Mouse (Mus musculus) hindbrain, embryonic 10.5 days (tissue): ENCODE results near the gene Cd248. TPM values are rescaled to one million over a fixed set of nuclear protein-coding genes. Genes with fewer than 3 reads are reported as not detected.

ENCODE experiments used
- DNase-seq: peaks from one replicate; pipeline ENCODE4 v3.0.0-alpha.2; 2017; ENCODE audit warnings: low spot score
- H3K27ac ChIP-seq: fragments of 300-500 bp; sonication (generic); 2 replicates; pipeline ENCODE4 v1.5.1; 2016; ENCODE audit warnings: mild to moderate bottlenecking, moderate library complexity
- H3K27me3 ChIP-seq: fragments of 300-500 bp; sonication (generic); 2 replicates; pipeline ENCODE4 v1.6.1; 2016; ENCODE audit warnings: mild to moderate bottlenecking; ENCODE audit not compliant: poor library complexity, insufficient read depth, severe bottlenecking
- H3K36me3 ChIP-seq: fragments of 300-500 bp; sonication (generic); 2 replicates; pipeline ENCODE4 v1.6.1; 2016; ENCODE audit warnings: mild to moderate bottlenecking, moderate library complexity
- H3K4me1 ChIP-seq: fragments of 300-500 bp; sonication (generic); replicated peaks from 2 replicates; pipeline ENCODE4 v1.6.1; 2016; ENCODE audit warnings: mild to moderate bottlenecking
- H3K4me3 ChIP-seq: fragments of 300-500 bp; sonication (generic); 2 replicates; pipeline ENCODE4 v1.5.1; 2016; ENCODE audit warnings: mild to moderate bottlenecking, moderate library complexity
- H3K9me3 ChIP-seq: fragments of 300-500 bp; sonication (generic); 2 replicates; pipeline ENCODE4 v1.6.1; 2016; ENCODE audit warnings: mild to moderate bottlenecking, moderate library complexity
- WGBS: fragments of 180-500 bp; shearing (Covaris S2); methylation state at CpG from one replicate; pipeline ENCODE4 v1.1.7; 2016; 5-methylcytosine and 5-hydroxymethylcytosine counted together
- polyA plus RNA-seq: library from polyadenylated mRNA; unstranded; fragments of >200 nt; fragmentation: Nextera tagmentation; extraction: Ambion mirVana; gene quantifications from 2 replicates; pipeline ENCODE4 v1.2.1, GENCODE M21; 2016

Cd248 gene
- polyA plus RNA-seq, 1 experiment from 2014 or later = 39.1 TPM

DNA sequence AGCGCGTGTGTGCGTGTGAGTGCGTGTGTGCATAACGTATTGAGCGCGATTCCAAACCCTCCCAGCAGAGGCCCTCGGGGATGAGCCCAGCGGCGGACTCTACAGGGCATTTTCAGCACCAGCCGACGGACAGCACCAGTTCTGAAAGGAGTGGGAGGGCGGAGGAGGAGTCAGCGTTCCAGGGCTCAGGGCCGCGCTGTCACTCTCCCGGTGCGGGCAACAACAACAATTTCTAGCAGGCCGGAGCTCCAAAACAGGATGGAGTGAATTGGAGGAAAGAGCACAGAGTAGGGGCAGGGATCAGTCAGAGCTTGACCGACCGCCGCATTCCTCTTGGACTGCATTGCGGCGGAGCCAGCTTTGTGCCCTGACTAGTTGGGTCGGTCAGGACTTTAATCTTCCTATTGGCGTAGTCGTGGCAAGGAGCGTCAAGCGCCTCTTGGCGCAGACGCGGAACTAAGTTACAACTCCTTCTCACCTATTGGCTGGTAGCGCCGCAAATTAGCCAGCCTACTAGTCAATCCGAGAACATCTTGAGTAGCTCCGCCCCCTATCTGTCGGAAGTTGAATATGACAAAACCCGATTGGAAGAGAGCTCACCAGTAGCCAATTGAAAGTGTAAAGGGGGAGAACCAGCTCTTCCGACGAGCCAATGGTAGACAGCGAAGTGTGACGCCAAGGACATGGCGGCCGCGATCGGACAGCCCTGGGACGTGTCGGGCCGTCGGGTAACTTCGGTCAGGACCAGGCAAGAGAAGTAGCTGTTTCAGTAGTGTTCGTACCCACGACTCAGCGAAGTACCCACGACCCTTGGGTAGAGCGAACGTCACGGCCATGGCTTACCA lies 20.2 kb downstream of the Cd248 start, which contains the start of gene Yif1a:
TSS of gene Yif1a (plus strand) at position 655 of the 845 bp plus-strand sequence.
- Histone ChIP-seq H3K4me1 (peaks cover 36% of the 10 kb centered on the region), H3K4me3 (peak within 1 kb of the TSS; percentile 84)
- WGBS = under 1% methylated on average over 58 of the region's 58 CpGs

DNA sequence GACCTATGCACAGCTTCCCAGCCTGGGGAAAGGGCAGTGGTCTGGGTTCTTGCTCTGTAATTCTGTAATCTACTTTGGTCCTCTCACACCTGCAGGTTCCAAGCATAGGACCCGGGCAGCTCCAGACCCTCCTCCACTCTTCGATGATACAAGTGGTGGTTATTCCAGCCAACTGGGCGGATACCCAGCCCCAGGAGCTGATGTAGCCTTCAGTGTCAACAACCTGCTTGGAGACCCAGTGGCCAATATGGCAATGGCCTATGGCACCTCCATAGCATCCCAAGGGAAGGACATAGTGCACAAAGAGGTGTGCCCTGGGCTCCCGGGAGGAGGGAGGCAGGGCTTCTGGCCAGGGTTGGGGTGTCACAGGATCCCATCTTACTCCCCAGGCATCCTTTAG lies 21.4 kb downstream of the Cd248 start:
- 0 out of 2 replicates have a peak overlapping the region, but pooled peaks have one; percentile 84 for H3K27ac ChIP-seq
- H3K9me3 ChIP-seq = no peaks in the 10 kb centered on the region
- H3K4me3 ChIP-seq = peak overlapping the region; percentile 84
- no peak for DNase-seq
- peaks cover 23% of the 10 kb centered on the region for H3K27me3 ChIP-seq
- H3K36me3 ChIP-seq = peaks cover 43% of the 10 kb centered on the region
- H3K4me1 ChIP-seq = peaks cover 47% of the 10 kb centered on the region
- WGBS = 93% methylated on average over 4 of the region's 4 CpGs

More for the DNA sequence above, 20.2 kb downstream of the Cd248 start, which contains the start of gene Yif1a:
- peak; percentile 93 for DNase-seq
- H3K27me3 ChIP-seq = peaks cover 35% of the 10 kb centered on the region
- peak within 1 kb of the TSS; percentile 84 for H3K27ac ChIP-seq
- H3K36me3 ChIP-seq = peaks cover 38% of the 10 kb centered on the region
- H3K9me3 ChIP-seq = no peaks in the 10 kb centered on the region

DNA sequence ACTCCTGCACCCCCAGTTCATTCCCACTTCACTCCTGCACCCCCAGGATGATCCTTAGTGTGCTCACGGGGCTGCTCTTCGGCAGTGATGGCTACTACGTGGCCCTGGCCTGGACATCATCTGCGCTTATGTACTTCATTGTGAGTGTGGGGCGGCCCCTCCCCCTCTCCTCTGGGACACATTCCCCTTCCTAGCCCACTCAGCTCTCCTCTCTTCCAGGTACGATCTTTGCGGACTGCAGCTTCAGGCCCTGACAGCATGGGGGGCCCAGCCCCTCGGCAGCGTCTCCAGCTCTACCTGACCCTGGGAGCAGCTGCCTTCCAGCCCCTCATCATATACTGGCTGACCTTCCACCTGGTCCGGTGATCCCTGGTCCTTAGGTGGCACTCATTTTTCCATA lies 24.2 kb downstream of the Cd248 start:
- peaks cover 43% of the 10 kb centered on the region for H3K36me3 ChIP-seq
- WGBS = 92% methylated on average over 10 of the region's 10 CpGs
- 0 out of 2 replicates have a peak, but pooled peaks cover 1% of the 10 kb centered on the region for H3K27me3 ChIP-seq
- H3K27ac ChIP-seq = no peak overlapping the region
- H3K9me3 ChIP-seq = no peaks in the 10 kb centered on the region
- DNase-seq = no peak
- H3K4me3 ChIP-seq = no peak overlapping the region
- H3K4me1 ChIP-seq = peaks cover 61% of the 10 kb centered on the region

DNA sequence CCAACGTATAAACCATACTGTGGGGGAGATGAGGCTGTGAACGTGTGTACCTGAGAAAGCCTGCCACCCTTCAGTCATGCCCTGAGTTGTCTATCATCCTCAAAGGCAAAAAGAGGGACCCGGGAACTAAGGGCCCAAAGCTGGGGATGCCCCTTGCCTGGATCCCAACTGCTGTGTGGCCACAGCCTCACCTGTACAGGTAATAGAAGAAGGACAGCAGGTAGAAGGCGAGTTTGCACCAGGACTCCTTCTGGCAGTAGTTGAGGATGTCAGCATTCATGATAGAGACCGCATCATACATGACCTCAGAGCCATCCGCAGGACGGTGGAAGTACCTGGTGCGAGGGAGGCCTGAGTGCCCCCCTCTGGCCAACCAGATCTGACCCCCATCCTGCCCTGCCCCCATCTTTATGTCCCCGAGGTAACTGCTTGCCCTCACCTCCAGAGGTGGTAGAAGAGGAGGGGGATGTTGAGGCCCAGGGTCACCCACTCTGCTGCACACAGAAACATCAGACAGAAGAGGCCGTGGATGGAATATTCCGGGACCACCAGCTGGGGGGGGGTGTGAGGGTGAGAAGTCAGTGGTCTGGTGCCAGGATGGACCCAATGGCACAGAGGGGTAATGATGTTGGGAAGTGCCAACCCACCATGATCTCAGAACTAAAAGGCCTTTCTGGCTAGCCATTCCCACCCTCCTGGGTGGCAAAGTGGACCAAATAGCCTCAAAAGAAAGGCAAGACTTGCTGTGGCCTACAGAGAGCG lies 25.8 kb downstream of the Cd248 start:
- peaks cover 66% of the 10 kb centered on the region for H3K4me1 ChIP-seq
- H3K36me3 ChIP-seq = peaks cover 43% of the 10 kb centered on the region
- peak overlapping the region; percentile 71 for H3K4me3 ChIP-seq
- H3K27ac ChIP-seq = no peak overlapping the region
- 74% methylated on average over 12 of the region's 12 CpGs for WGBS
- no peak for DNase-seq
- 0 out of 2 replicates have a peak, but pooled peaks cover 4% of the 10 kb centered on the region for H3K27me3 ChIP-seq
- no peaks in the 10 kb centered on the region for H3K9me3 ChIP-seq

DNA sequence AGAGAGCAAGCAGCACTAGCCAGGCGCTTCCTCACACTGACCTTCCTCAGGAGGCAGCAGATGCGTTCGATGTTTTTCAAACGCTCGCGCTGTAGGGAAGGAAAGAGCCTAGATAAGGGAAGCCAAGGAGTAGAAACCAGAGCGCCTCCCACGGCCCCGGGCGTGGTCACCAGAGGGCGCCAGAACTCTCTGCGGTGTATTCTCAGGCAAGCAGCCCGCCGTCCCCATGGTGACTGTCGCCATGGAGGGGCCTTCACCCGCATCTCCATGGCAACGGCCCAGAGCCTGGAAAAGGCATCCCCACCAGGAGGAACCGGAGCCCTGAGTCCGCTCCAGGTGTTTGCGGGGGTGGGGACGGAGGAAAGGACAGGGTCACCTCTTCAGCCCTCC lies 26.4 kb downstream of the Cd248 start:
- peak; percentile 98 for DNase-seq
- Histone ChIP-seq H3K27ac (peak overlapping the region; percentile 94; the same call in 1 of the 2 replicates), H3K4me1 (peaks cover 66% of the 10 kb centered on the region)

DNA sequence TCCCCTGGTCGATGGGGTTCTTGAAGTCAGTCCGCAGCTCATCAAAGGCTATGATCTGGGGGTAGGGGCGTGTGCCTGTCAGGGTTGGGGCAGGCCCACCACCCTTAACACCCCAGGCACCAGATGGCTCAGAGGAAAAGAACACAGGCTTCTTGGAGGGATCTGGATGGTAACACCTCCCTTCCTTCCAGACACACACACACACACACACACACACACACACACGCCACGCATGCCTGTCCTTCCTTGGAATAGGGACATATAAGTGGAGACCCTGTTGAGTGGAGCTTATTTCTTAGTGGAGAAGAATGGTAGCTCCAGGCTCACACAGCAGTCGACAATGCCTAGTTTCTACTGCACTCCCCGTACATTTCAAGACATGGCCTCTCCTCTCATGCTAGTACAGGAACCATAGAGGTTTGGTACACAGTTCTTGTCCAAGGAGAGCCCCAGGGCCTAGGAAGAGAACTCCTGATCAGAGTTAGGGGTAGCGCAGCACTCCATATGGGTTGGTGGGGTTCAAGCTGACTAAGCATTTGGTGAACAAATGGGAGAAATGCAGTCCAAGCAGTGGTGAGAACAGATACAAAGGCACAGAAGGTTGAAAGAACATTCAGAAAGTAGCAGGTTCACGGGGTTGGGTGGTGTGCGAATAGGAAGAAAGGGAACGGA lies 27.0 kb downstream of the Cd248 start:
- Histone ChIP-seq H3K27ac (peak overlapping the region; percentile 94), H3K9me3 (no peaks in the 10 kb centered on the region), H3K4me3 (peak overlapping the region; percentile 71), H3K4me1 (peaks cover 67% of the 10 kb centered on the region), H3K27me3 (peaks cover 9% of the 10 kb centered on the region; the same call in 1 of the 2 replicates), H3K36me3 (peaks cover 45% of the 10 kb centered on the region)
- WGBS = 37% methylated on average over 11 of the region's 11 CpGs
- peak; percentile 30 for DNase-seq

More for the DNA sequence above, 26.4 kb downstream of the Cd248 start:
- Histone ChIP-seq H3K4me3 (peak overlapping the region; percentile 71), H3K36me3 (peaks cover 44% of the 10 kb centered on the region), H3K27me3 (0 out of 2 replicates have a peak, but pooled peaks cover 4% of the 10 kb centered on the region), H3K9me3 (no peaks in the 10 kb centered on the region)
- WGBS = under 1% methylated on average over 21 of the region's 21 CpGs

DNA sequence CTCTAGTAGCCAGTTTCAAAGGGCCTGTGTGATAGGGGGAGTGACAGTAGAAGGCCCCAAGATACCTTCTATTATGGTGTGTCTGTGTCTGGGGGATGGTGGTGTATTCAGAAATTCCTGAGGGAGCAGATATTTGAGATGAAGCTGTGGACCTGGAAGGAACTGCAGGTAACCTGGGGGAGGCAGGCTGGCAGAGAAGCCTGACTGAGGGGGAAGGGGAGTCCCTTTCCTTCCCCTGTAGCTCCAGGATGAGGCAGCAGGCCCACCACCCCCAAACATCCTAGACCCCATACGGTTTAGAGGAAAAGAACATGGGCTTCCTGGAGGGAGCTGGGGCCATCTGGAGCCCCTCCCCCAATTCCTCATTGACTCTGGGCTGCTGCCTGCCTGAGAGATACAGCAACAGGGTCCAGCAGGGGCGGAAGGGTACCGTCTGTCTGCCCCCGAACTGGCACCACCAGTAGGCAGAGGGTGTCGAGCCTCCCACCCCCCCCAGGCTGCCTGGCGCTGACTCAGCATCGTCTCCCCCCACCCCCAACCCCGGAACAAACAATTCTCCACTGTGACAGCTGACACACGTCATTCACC lies 28.1 kb downstream of the Cd248 start:
- peaks cover 70% of the 10 kb centered on the region for H3K4me1 ChIP-seq
- 9% methylated on average over 9 of the region's 9 CpGs for WGBS
- H3K27me3 ChIP-seq = peaks cover 12% of the 10 kb centered on the region; the same call in 1 of the 2 replicates
- H3K4me3 ChIP-seq = peak overlapping the region; percentile 71
- peak; percentile 41 for DNase-seq
- no peaks in the 10 kb centered on the region for H3K9me3 ChIP-seq
- H3K27ac ChIP-seq = peak overlapping the region; percentile 94
- peaks cover 45% of the 10 kb centered on the region for H3K36me3 ChIP-seq

DNA sequence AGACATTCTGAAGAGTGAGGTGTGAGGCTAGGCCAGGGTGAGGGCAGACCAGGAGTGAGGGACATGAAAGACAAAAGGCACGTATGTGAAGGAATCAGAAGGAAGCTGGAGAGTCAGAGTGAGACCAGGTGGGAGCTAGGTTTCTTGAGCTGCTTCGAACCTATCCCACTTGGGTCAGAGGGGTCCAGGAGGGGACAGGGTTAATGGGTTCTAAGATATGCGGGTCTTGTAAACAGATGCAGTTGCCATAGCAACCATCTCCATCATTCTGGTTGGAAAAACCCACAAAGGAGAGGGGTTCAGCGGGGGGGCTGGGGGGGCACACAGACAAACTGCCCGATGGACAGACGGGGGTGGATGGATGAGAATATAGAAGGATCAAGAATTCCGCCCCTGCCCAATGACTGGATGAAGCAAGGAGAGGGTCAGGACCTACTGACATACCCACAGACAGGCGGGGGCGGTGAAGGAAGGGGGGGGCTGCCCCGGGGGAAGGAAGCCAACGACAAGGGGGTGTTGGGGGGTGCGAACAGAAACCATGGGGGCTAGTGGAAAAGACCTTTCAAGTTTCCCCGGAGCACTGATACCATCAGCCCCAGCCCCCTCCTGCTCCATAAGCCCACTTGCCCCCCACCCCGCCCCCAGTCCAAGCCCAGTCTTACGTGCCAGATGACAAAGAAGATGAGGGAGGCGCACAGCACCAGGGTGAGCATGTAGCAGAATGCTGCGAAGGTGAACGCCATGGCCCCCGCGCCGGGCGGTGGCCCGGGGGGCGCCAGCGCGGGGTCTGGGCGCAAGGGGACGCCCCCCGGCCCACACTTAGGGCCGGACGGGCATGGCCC lies 29.9 kb downstream of the Cd248 start:
- H3K4me1 ChIP-seq = peaks cover 70% of the 10 kb centered on the region

DNA sequence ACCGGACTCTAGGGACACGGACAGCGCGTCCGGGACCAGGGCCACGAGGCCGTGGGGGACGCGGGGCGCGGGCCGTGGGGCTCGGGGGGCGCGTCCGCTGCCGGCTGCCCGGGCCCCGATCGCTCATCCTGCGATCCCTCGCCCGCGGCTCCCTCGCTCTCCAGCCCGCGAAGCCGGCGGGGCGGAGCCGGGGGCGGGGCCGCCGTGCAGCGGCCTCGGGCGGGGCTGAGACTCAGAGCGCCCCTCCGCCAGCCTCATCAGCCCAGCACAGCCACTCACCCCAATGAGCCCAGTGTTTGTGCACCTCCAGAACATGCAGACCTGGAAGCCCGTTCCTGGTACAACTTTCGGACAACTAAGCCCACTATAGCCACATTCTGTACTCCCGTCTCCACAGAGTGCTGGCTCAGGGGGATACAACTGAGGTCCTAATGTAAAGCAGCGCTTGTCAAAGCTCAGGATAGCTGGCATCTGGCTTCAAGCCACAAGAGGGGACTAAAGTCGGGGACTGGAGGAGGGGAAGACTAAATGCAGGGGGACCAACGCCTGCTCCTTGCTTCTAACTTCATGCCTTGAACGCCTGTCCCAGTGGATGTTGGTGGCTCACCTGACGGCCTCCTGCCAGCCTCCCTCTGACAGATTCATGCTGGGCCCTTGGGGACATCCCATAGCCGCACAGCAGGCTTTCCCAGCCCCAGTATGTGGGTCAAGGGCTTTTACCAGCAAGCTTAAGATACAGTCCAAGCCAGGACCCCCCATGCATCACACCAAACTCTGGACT lies 30.7 kb downstream of the Cd248 start, which contains the start of gene Cnih2:
TSS of gene Cnih2 (minus strand) at position 159 of the 781 bp plus-strand sequence.
- peaks cover 12% of the 10 kb centered on the region; the same call in 1 of the 2 replicates for H3K27me3 ChIP-seq
- WGBS = 3% methylated on average over 33 of the region's 48 CpGs
- peak; percentile 73 for DNase-seq
- H3K27ac ChIP-seq = peak within 1 kb of the TSS; percentile 94
- peak within 1 kb of the TSS; percentile 71 for H3K4me3 ChIP-seq
- peaks cover 67% of the 10 kb centered on the region for H3K4me1 ChIP-seq
- H3K36me3 ChIP-seq = peaks cover 45% of the 10 kb centered on the region
- H3K9me3 ChIP-seq = no peaks in the 10 kb centered on the region

More for the DNA sequence above, 29.9 kb downstream of the Cd248 start:
- peaks cover 45% of the 10 kb centered on the region for H3K36me3 ChIP-seq
- H3K4me3 ChIP-seq = peak overlapping the region; percentile 71
- peak; percentile 44 for DNase-seq
- H3K27ac ChIP-seq = peak overlapping the region; percentile 94
- WGBS = 2% methylated on average over 31 of the region's 31 CpGs
- peaks cover 12% of the 10 kb centered on the region; the same call in 1 of the 2 replicates for H3K27me3 ChIP-seq
- no peaks in the 10 kb centered on the region for H3K9me3 ChIP-seq

DNA sequence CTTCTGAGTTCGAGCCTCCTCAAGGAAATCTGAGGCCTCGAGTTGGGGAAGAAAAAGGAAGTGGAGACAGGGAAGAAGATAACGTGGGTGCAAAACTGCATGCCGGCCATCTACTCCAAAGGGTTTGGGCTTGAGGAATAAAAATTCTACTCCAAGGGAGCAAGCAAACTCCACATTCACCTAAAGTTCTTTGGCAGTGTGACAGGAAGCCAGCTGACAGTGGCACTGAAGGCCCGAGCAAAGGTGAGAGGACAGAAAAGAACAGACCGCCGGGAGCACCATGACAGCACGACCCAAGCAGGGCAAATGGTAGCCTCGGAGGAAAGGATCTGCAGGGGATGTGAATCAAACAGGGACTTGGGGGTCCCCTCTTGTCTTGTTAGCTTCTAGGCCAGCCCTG lies 38.2 kb downstream of the Cd248 start:
- Histone ChIP-seq H3K9me3 (no peaks in the 10 kb centered on the region), H3K36me3 (peaks cover 77% of the 10 kb centered on the region)
- 26% methylated on average over 9 of the region's 9 CpGs for WGBS

More for the DNA sequence above, 38.2 kb downstream of the Cd248 start:
- Histone ChIP-seq H3K4me3 (peak overlapping the region; percentile 91), H3K27me3 (no peaks in the 10 kb centered on the region), H3K27ac (peak overlapping the region; percentile 97), H3K4me1 (peaks cover 35% of the 10 kb centered on the region)
- DNase-seq = no peak
